Mouse (Mus musculus) midbrain, embryonic 16.5 days (tissue): ENCODE data around the gene Tsc1. TPM values are rescaled to one million over a fixed set of nuclear protein-coding genes. Genes with fewer than 3 reads are reported as not detected.

Source experiments
- ATAC-seq: fragments of 200-750 bp; cut with Nextera tagmentation; 2 replicates; pipeline ENCODE4 v1.8.0; 2017; ENCODE audit warnings: moderate TSS enrichment
- H3K27ac ChIP-seq: fragments of 300-500 bp; sonication (generic); 2 replicates; pipeline ENCODE4 v1.5.1; 2014; ENCODE audit warnings: mild to moderate bottlenecking, low read length, mixed read lengths
- H3K27me3 ChIP-seq: fragments of 300-500 bp; sonication (generic); 2 replicates; pipeline ENCODE4 v1.6.1; 2014; ENCODE audit warnings: low read depth, low read length, mixed read lengths; ENCODE audit not compliant: control insufficient read depth, insufficient read depth
- H3K36me3 ChIP-seq: fragments of 300-500 bp; sonication (generic); 2 replicates; pipeline ENCODE4 v1.6.1; 2014; ENCODE audit warnings: mild to moderate bottlenecking, low read length, moderate library complexity, mixed read lengths; ENCODE audit not compliant: control insufficient read depth, insufficient read depth
- H3K4me1 ChIP-seq: fragments of 300-500 bp; sonication (generic); 2 replicates; pipeline ENCODE4 v1.6.1; 2014; ENCODE audit warnings: mild to moderate bottlenecking, low read length, mixed read lengths; ENCODE audit not compliant: control insufficient read depth, insufficient read depth
- H3K4me2 ChIP-seq: fragments of 300-500 bp; sonication (generic); 2 replicates; pipeline ENCODE4 v1.6.1; 2014; ENCODE audit warnings: mild to moderate bottlenecking, low read length, mixed read lengths
- H3K4me3 ChIP-seq: fragments of 300-500 bp; sonication (generic); 2 replicates; pipeline ENCODE4 v1.5.1; 2014; ENCODE audit warnings: low read depth, mild to moderate bottlenecking, low read length, moderate library complexity, mixed read lengths
- H3K9ac ChIP-seq: fragments of 300-500 bp; sonication (generic); 2 replicates; pipeline ENCODE4 v1.6.1; 2014; ENCODE audit warnings: low read depth, low read length, mixed read lengths
- H3K9me3 ChIP-seq: fragments of 300-500 bp; sonication (generic); replicated peaks from 2 replicates; pipeline ENCODE4 v1.6.1; 2014; ENCODE audit warnings: mild to moderate bottlenecking, low read length, mixed read lengths; ENCODE audit not compliant: control insufficient read depth, poor library complexity, severe bottlenecking
- WGBS: fragments of 180-500 bp; shearing (Covaris S2); extraction: QIAGEN DNeasy Blood & Tissue Kit; methylation state at CpG from one replicate; pipeline ENCODE4 v1.1.7; 2014; 5-methylcytosine and 5-hydroxymethylcytosine counted together
- microRNA-seq: library from miRNA; unstranded; fragments of <30 nt; microRNA quantifications from one replicate; pipeline ENCODE4, GENCODE M21; 2017
- polyA plus RNA-seq: library from polyadenylated mRNA; unstranded; fragments of >200 nt; fragmentation: Nextera tagmentation; extraction: Ambion mirVana; gene quantifications from 2 replicates; pipeline ENCODE4 v1.2.1, GENCODE M21; 2015

The Tsc1 gene
- polyA plus RNA-seq, 1 experiment from 2014 or later: 30.4 TPM

DNA sequence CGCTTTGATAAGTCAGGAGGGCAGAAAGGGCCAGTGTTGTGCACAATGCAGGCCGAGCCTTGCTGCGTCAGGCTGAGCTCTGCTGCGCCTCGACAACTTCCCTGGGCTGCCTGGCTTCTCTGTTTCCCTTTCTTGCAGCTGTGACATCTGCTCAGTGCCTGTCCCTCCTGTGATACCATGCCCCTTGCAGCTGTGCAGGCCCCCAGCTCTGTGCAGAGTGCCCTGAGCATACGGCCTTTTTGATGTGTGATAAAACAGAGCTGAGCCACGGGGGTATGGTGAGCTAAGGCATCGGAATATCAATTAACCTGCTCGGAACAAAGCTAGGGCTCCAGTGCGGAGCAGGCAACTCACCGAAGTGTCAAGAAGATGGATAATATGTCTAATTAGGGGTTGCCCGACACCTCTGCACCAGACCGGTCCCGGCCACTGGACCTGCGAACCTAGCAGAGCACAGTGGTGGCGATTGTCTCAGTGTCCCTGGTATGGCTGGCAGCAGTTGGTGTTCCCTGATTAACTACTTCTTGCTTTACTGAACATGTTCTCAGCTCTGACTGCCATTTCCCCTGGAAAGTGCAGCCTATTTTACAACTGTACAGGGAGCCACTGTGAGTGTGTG, 86.9 kb downstream of the Tsc1 start:
- Histone ChIP-seq H3K4me1 (peaks cover 11% of the 10 kb centered on the region), H3K9ac (peak overlapping the region; percentile 34; the same call in 1 of the 2 replicates), H3K27me3 (no peaks in the 10 kb centered on the region), H3K4me3 (no peak overlapping the region), H3K27ac (peak overlapping the region; percentile 60), H3K4me2 (no peak overlapping the region), H3K9me3 (no peaks in the 10 kb centered on the region), H3K36me3 (no peaks in the 10 kb centered on the region)
- 13% methylated on average over 16 of the region's 16 CpGs for WGBS
- ATAC-seq: peak; percentile 77

DNA sequence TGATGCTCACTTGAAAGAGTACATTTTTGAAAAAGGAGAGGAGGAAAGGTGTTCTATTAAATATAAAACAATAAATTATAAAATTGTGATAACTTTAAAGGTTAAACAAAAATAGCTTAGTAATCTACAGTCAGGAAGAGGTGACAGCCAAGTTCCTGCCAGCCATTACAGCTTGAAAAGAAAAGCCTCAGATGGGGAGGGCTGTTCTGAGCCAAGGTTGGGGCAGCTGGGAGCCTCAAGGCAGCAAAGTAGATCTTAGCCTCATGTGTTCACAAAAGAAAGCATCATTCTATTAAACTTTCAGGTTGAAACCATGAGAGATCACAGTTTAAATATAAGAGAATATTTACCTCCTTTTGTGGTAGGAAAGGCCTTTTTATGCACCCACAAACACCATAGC, 89.6 kb downstream of the Tsc1 start:
- Histone ChIP-seq H3K4me3 (no peak overlapping the region), H3K4me2 (no peak overlapping the region), H3K9ac (no peak overlapping the region), H3K27ac (no peak overlapping the region), H3K27me3 (no peaks in the 10 kb centered on the region), H3K36me3 (no peaks in the 10 kb centered on the region), H3K4me1 (peaks cover 11% of the 10 kb centered on the region), H3K9me3 (no peaks in the 10 kb centered on the region)
- no peak for ATAC-seq

DNA sequence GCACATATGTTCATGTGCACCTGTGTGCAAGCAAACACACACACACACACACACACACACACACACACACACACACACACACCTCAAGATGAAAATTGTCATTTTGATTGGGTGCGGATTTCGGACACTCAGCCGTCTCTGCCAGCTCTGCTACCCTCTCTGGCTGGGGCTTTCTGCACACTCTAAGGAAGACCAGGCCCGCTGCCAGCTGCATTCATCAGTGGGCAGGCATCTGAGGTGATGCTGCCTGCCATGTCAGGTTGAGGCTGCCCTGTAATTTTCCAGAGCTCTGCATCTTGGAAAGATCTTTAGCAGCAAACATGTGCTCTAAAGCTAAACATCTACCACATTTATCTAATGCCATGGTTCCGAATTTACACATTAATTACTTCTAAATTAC, 96.1 kb downstream of the Tsc1 start:
- no peak for ATAC-seq
- Histone ChIP-seq H3K27me3 (no peaks in the 10 kb centered on the region; the same call in 1 of the 2 replicates), H3K36me3 (no peaks in the 10 kb centered on the region), H3K9me3 (no peaks in the 10 kb centered on the region), H3K4me2 (no peak overlapping the region), H3K27ac (no peak overlapping the region; the same call in 1 of the 2 replicates), H3K4me1 (peaks cover 2% of the 10 kb centered on the region; the same call in 1 of the 2 replicates), H3K4me3 (no peak overlapping the region), H3K9ac (no peak overlapping the region)
- WGBS: 75% methylated on average over 5 of the region's 5 CpGs

DNA sequence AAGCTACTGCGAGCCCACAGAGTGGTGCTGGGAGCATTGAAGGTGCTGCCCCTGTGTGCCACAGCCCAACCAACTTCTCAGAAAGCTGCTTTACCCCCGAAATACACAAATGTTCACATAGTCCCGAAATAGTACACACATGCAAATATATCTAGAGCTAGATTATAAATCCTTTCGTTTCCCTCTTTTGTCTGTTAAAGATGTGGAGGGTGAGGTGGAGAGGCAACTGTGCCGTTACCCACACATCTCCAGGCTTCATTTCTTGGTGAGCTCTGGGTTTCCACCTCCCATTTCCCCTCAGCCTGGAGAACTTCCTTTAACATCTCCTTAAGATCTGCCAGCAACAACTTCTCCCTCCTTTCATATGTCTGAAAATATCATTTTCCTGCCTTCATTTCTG, 99.1 kb downstream of the Tsc1 start:
- Histone ChIP-seq H3K27me3 (no peaks in the 10 kb centered on the region; the same call in 1 of the 2 replicates), H3K4me1 (peaks cover 2% of the 10 kb centered on the region; the same call in 1 of the 2 replicates), H3K27ac (no peak overlapping the region), H3K36me3 (no peaks in the 10 kb centered on the region), H3K4me3 (no peak overlapping the region), H3K4me2 (no peak overlapping the region), H3K9ac (no peak overlapping the region), H3K9me3 (no peaks in the 10 kb centered on the region)
- ATAC-seq: no peak
- WGBS: 85% methylated on average over 5 of the region's 5 CpGs

Small RNAs within 50 kb of the gene (microRNA-seq; reads per million reads assigned to microRNA genes)
- gene Gm22824: not detected
- 2.2 reads per million, percentile 8 among the genes with 10 or more reads in this experiment for gene Mir3088

Other genes starting within 250 kb of the Tsc1 start
- 19.8 and 22.7 TPM in 2 replicates for gene Ppp1r26, start 194.4 kb upstream of the Tsc1 start, polyA plus RNA-seq
- 3.5 and 4.1 TPM in 2 replicates for gene 1700007K13Rik, start 174.9 kb upstream of the Tsc1 start, polyA plus RNA-seq
- 45.7 and 47.8 TPM in 2 replicates for gene Mrps2, start 173.2 kb upstream of the Tsc1 start, polyA plus RNA-seq
- 1.1 and 1.2 TPM in 2 replicates for gene Gbgt1, start 144.3 kb upstream of the Tsc1 start, polyA plus RNA-seq
- 2.3 and 3.6 TPM in 2 replicates for gene Gm10134, start 135.1 kb upstream of the Tsc1 start, polyA plus RNA-seq
- 78.4 and 82.0 TPM in 2 replicates for gene Ralgds, start 128.1 kb upstream of the Tsc1 start, polyA plus RNA-seq
- not detected in 2 replicates for gene Cel, start 77.8 kb upstream of the Tsc1 start, polyA plus RNA-seq
- gene Gtf3c5, start 57.5 kb upstream of the Tsc1 start, polyA plus RNA-seq: 42.3 and 46.3 TPM in 2 replicates
- not detected in 2 replicates for gene Gfi1b, start 19.2 kb upstream of the Tsc1 start, polyA plus RNA-seq
- gene Spaca9, start 58.5 kb downstream of the Tsc1 start, polyA plus RNA-seq: 1.8 and 2.8 TPM in 2 replicates
- 3.4 and 4.5 TPM in 2 replicates for gene Ak8, start 58.9 kb downstream of the Tsc1 start, polyA plus RNA-seq
- gene Gtf3c4, start 199.1 kb downstream of the Tsc1 start, polyA plus RNA-seq: 18.7 and 23.2 TPM in 2 replicates
- 10.7 and 12.6 TPM in 2 replicates for gene Ddx31, start 199.2 kb downstream of the Tsc1 start, polyA plus RNA-seq